Mouse (Mus musculus) spleen, adult 12 weeks (tissue): ENCODE results near the gene Pdzk1.

Experiments
- DNase-seq: peaks from one replicate; pipeline ENCODE4 v3.0.0; 2022; ENCODE audit warnings: low spot score

Gene Pdzk1

DNA sequence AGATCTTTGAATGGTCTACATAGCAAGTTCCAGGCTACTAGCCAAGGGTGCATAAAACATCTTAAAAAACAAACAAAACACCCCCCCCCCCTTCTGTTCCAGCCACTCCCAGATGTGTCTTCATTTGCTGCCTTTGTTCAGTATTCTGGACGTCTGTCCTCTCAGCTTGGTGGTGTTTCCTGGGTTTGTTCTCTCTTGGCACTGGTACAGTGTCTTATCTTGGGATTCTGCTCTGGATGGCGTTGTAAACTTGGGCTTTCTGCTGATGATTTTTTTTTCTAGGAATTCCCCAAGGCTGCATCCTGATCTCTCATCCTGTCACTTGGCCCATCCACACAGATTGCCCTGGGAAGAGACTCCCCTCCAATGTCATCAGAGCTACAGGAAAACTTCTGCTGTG is 7.3 kb downstream of the Pdzk1 start:
- DNase-seq: no peak

GRCm38 (mm10) chr3:96838996-96839645 is 10.0 kb downstream of the Pdzk1 start:
- no peak for DNase-seq

GRCm38 (mm10) chr3:96845191-96845590 is 16.1 kb downstream of the Pdzk1 start:
- DNase-seq: no peak

- no peak for DNase-seq
These were observed 16.7 kb downstream of the Pdzk1 start for GRCm38 (mm10) chr3:96845806-96846205.

DNA sequence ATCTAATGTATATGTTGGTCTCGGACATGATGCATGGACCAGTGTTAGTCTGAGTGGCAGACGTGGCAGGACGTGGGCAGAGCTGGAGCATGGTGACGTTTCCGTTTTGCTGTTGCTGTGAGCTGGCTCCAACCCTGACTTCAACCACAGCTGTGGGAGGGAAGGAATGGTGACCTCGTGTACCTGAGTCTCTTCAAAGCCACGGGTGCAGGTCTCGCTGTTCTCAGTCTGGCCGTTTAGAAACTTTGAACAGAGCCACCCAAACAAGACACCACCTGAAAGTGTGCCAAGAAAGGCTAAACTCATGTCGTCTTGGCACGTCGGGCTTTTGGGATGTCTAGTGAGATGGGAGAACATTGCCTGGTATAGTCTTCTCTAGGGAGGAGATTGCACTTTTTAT is 17.9 kb downstream of the Pdzk1 start:
- DNase-seq: no peak

DNA sequence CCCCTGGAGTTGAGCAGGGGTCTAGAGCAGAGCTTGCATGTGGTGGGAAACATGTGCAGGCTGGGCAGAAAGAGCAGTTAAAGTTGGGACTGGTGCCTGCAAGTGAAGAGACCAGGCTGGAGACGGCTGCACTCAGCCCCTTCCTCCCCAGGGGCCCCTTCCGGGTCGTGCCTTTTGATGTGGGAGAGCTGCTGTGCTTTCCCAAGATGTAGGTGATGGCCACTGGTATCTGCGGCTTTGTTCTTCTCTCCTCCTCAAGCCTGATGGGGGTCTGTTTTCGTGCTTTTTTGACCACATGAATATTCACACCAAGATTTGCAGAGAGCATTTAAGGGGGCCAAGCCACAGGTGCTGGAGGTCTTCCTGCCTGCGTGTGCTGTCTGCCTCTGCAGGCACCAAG is 18.6 kb downstream of the Pdzk1 start:
- no peak for DNase-seq

GRCm38 (mm10) chr3:96848470-96848869 is 19.4 kb downstream of the Pdzk1 start:
- DNase-seq: no peak

DNA sequence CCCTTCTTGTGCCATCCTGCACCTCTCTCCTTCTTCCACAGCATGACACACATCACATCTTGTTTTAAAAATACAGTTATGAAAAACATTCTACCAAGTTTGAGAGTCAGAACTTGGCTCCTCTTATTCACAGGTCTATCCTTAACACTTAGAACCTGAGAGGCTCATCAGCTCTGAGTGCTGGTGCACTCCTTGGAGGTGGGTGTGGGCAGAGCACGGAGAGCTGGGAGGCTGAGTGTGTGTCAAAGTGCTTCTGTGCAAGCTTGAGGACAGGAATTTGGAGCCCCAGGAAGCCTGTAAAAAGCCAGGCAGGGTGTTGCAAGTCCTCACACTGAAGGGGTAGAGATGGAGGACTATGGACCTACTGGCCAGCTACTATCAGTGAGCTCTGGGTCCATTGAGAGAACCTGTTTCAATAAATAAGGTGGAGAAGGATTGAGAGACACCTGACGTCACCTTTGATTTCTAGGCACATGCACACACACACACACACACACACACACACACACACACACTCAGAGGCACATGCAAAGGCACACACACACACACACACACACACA is 20.2 kb downstream of the Pdzk1 start:
- DNase-seq: no peak

- no peak for DNase-seq
These were observed 23.5 kb downstream of the Pdzk1 start for GRCm38 (mm10) chr3:96852561-96852960.

DNA sequence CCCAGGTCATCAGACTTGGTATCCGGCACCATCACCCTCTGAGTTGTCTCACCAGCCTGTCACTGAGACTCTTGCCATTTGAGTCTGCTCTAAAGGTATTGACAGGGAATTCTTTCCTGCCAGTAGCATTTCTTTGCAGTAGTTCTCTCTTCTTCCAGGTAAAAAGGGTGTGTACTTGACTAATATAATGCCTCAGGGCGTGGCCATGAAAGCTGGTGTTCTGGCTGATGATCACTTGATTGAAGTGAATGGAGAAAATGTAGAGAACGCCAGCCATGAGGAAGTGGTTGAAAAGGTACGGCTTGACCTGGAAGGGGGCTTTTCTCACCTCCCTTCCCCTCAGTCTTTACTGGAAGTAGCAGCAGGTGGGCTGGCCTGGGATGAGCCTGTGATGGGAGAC is 25.3 kb downstream of the Pdzk1 start:
- no peak for DNase-seq

GRCm38 (mm10) chr3:96855833-96856232 is 26.7 kb downstream of the Pdzk1 start:
- no peak for DNase-seq

DNA sequence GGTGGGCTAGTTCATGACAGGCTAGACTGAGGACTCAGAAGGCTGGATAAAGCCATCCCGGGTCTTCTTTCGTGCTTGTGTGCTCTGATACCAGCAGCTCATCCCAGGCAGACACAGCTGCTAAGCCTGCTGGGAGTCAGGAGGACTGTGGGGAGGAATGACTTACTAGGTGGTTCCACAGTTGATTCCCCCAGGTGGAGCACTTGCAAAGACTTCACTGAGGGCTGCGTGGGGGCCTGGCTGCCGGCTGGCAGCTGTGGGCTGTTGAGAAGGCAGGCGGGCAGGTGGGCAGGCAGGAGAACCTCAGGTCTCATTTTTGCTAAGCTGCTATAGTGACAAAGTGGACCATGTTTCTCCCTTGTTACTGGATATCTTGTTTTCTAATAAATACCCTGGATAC is 31.4 kb downstream of the Pdzk1 start:
- DNase-seq: no peak

GRCm38 (mm10) chr3:96867863-96868262 is 38.8 kb downstream of the Pdzk1 start:
- DNase-seq: no peak

DNA sequence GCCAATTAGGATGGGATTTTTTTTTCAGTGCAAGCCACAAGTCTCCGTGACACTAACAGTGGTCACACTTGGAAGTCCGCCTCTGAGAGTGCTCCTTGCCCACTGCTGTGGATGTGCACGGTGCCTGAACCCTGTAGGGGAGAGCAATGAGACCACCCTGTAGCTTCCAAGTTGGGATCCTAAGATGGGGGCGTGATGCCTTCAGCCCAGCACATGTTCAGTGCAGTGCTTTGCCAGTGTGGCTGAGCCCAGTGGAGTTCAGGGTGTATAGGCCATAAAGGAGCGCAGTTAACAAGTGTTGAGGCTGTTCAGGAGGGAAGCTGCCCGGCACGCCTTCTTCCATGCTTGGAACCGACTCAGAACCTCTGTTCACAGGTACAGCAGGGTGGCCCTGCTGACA is 39.5 kb downstream of the Pdzk1 start:
- DNase-seq: no peak

GRCm38 (mm10) chr3:96869091-96869490 is 40.0 kb downstream of the Pdzk1 start:
- DNase-seq: no peak

GRCm38 (mm10) chr3:96870270-96870669 is 41.2 kb downstream of the Pdzk1 start:
- DNase-seq: no peak

DNA sequence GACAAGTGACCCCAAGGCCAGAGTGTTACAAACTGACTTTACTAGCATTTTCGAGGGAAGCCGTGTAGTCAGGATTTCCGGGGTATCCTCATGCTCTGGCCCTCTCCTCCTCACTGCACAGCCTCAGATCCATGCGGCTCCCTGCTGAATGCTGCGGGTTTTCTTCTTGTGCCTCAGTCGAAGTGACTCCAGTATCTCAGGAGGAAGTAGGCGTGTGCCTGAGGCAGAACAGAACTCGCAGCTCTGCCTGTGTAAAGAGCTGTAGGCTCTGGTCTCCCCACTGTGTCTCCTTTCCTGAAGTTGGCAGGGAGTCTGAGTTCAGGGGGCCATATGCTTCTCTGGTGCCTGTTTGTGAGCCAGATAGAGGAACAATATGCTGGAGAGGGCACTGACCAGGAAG is 42.0 kb downstream of the Pdzk1 start:
- no peak for DNase-seq

DNA sequence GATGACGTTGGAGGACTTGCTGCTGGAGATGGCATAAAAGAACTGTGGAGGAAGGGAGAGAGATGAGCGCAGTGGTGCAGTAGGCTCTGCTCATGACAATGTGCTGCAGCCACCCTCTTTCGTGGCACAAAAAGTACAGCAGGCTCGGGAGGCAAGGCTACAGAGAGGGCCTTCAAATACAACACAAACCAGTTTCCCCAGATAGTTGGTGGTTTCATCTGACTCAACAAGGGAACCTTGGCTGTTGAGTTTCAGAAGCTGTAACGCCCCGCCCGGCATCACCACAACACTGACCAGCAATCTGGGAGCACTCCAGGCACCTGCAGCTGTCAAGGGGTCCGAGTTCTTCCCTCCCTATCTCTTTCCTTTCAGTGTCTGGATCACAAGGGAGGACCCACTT is 43.4 kb downstream of the Pdzk1 start:
- no peak for DNase-seq

DNA sequence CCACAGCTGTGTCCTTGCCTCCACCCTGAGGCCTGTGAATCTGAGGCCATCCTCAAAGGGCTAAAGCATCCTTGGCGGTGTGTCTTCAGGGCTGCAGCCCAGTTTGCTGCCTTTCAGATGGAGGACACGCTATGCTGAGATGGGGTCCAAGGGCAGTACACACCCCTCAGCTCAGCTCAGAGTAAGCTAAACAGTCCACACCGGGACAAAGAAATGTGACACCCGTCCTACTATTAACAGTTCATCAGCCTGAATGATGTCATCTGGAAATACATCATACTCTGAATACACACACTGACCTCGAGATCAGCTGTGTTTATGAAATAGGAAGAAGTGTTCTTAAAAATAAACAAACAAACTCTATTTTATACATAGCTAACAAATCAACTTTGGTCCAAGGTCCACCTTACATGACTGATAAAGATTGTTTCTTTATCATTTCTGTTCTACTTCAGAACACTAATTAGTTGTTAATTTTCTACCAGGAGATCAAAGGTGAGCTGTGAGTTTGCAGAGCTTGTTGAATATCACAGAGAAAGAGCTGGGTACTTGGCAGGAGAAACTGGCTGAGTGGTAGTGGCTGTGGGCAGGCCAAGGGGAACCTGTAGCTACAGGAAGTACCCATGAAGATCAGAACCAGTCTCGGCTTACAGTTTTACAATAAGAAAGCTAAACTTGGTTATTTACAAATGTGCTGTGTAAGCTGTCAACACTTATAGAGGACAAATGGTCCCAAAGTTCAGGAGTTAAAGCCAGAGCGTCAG is 45.9 kb downstream of the Pdzk1 start:
- DNase-seq: no peak

DNA sequence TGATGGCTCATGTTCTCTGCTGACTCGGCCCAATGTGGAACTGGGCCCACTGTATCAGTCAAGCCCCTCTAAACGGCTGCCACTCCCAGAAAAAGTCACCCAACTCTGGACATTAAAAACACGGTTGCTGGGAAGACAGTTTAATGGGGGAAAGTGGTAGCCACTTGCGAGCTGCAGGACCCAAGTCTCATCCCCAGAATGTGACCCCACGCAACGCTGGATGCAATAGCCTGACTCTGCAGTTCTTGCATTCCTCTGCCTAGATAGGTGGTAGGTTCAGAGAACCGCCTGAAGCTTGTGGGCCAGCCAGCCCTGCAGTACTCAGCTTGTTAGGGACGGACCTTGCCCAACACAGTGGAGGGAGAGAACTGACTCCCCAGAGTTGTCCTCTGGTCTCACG is 50.5 kb downstream of the Pdzk1 start:
- DNase-seq: no peak

DNA sequence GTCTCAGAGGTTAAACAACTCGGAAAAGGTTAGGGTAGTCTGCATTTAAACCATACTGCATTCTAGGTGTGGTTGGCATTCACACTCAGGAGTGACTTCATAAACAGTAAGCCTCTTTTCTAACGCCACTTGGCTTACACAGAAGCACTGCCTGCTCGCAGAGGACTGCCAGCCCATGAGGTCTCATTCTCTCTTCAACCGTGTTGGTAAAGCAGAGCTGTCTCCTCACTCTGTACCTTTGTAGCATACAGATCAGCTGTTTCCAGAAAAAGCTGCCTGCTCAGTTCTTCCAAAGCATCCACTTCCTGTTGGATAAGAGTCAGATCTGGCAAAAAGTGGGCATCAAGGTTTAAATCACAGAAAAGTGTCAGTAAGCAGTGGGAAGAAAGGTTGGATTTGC is 51.3 kb downstream of the Pdzk1 start:
- no peak for DNase-seq

- no peak for DNase-seq
These were observed 52.5 kb downstream of the Pdzk1 start for GRCm38 (mm10) chr3:96881557-96881956.

- DNase-seq: no peak
These were observed 53.2 kb downstream of the Pdzk1 start for GRCm38 (mm10) chr3:96882061-96882849.
